Mouse (Mus musculus): ENCODE measurements at regions not wholly inside any gene's neighbourhood (a gene's known extent, or its start where the extent isn't known, plus 50 kb on each side); places are given as distances from the start of the nearest gene placed in this dataset.

- TF ChIP-seq CTCF (conservative IDR thresholded peaks at IDR 0.05) = no peak
- Histone ChIP-seq H3K27ac (peak overlapping the region; percentile 43; the same call in 1 of the 2 replicates), H3K4me3 (peak overlapping the region; percentile 3; the same call in 1 of the 2 replicates)
- DNase-seq (ENCODE audit: low spot score in 2 of 2) = peak; percentile 10 to 18
Measured at GRCm38 (mm10) chr12:38928786-38929351, 149.7 kb downstream of the Etv1 start.

- TF ChIP-seq CTCF (conservative IDR thresholded peaks at IDR 0.05) = no peak
- Histone ChIP-seq H3K4me3 (no peak overlapping the region), H3K27ac (no peak overlapping the region)
- no peak for DNase-seq (ENCODE audit: low spot score in 2 of 2)
Measured at GRCm38 (mm10) chr12:38929644-38930043, 150.5 kb downstream of the Etv1 start.

DNA sequence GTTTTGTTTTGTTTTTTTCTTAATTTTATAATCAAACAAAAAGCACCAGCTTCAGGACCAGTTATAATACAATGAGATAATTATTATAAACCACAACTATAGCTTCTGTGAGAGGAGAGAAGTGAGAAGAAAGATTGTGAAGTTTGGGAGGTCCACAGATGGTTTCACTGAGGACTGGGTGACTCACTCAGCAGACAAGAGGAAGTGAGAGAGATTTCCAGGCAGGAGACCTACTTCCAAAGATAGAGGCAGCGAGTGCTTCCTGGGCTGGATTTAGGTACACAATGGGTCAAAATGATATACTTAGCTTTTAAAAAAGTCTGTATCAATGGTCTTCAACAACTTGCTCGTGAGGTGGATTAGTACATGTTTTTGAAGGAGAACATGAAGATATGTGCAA, 152.6 kb downstream of the Etv1 start:
- no peak overlapping the region for H3K4me3 ChIP-seq
- peak in 1 of 2 experiments; percentile 9 for DNase-seq (ENCODE audit: low spot score in 2 of 2)
- TF ChIP-seq CTCF (conservative IDR thresholded peaks at IDR 0.05) = no peak
- H3K27ac ChIP-seq = no peak overlapping the region

- Histone ChIP-seq H3K27ac (no peak overlapping the region), H3K4me3 (no peak overlapping the region)
- no peak for TF ChIP-seq CTCF (conservative IDR thresholded peaks at IDR 0.05)
- DNase-seq (ENCODE audit: low spot score in 2 of 2) = no peak
Measured at GRCm38 (mm10) chr12:38959605-38960004, 180.4 kb downstream of the Etv1 start.

DNA sequence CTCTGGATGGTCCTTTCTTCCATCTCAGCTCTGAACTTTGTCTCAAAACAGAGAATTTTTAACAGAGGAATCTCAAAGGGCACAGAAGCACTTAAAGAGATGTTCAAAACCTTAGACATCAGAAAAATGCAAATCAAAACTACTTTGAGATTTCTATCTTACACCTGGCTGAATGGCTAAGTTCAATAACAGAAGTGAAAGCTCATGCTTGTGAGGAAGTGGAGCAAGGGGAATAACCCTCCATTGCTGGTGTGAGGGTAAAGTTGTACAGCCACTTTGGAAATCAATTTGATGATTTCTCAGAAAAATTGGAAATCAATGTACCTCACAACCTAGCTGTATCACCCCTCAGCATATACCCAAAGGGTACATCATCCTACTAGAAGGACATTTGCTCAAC, 183.1 kb downstream of the Etv1 start:
- no peak for DNase-seq (ENCODE audit: low spot score in 2 of 2)
- Histone ChIP-seq H3K27ac (no peak overlapping the region), H3K4me3 (no peak overlapping the region)
- TF ChIP-seq CTCF (conservative IDR thresholded peaks at IDR 0.05) = no peak

GRCm38 (mm10) chr12:38970347-38970746, 191.2 kb downstream of the Etv1 start:
- H3K4me3 ChIP-seq = no peak overlapping the region
- DNase-seq (ENCODE audit: low spot score in 2 of 2) = no peak
- TF ChIP-seq CTCF (conservative IDR thresholded peaks at IDR 0.05) = no peak
- H3K27ac ChIP-seq = no peak overlapping the region

DNA sequence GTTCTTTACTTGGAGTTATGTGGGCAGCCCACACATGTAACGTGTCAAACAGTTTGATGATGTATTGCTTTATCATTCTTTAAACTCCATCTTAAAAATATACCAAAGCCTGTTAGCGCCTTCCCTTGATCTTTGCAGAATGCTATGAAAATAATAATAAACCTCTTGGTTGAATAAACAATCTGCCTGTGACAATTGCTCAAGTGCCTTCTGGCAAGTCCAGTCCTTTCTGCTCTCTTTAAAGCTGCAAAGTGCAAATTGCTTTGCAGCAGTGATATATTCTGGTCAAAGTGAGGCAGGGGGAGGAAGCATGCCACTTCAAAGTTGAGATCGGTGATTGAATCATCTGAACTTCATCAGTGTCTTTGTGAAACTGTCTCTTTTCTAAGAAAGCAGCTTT, 193.0 kb downstream of the Etv1 start:
- DNase-seq (ENCODE audit: low spot score in 2 of 2) = no peak
- no peak for TF ChIP-seq CTCF (conservative IDR thresholded peaks at IDR 0.05)
- no peak overlapping the region for H3K4me3 ChIP-seq
- H3K27ac ChIP-seq = no peak overlapping the region

GRCm38 (mm10) chr12:38975508-38975907, 196.3 kb downstream of the Etv1 start:
- no peak for TF ChIP-seq CTCF (conservative IDR thresholded peaks at IDR 0.05)
- DNase-seq (ENCODE audit: low spot score in 2 of 2) = no peak
- Histone ChIP-seq H3K27ac (no peak overlapping the region), H3K4me3 (no peak overlapping the region)

DNA sequence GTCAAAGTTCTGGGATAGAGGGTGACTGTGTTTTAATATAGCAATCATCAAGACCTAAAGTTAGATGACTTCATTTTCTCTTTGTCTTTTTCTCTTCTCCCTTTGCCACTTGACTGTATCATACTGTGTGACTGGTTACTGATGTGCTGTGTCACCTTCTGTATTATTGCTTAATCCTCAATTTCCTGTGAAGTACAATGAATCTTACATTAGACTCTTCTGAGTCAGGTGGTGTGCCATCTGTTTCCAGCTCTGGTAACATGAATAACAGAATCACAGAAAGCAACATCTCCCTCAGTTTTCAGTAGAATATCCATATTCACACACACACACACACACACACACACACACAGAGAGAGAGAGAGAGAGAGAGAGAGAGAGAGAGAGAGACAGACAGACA, 203.2 kb downstream of the Etv1 start:
- no peak for TF ChIP-seq CTCF (conservative IDR thresholded peaks at IDR 0.05)
- no peak overlapping the region for H3K4me3 ChIP-seq
- DNase-seq (ENCODE audit: low spot score in 2 of 2) = peak in 1 of 2 experiments; percentile 3
- no peak overlapping the region for H3K27ac ChIP-seq

DNA sequence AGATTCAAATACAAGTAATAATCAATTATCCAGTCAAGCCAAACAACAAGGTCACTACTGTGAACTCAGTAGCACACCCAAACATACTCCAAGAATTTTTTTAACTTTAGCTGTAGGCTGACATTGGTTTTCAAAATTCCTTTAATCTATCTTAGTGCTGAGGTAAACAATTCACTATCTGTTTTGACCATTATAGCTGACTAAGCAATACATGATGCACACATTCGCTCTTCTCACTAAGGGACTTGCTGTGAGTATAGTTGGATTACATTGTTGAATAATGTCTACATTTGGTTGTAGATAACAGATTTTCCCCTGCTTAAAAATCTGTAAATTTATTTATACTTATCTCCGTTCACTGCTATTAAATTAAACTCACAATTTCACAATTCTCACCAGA, 206.7 kb downstream of the Etv1 start:
- Histone ChIP-seq H3K27ac (no peak overlapping the region), H3K4me3 (no peak overlapping the region)
- TF ChIP-seq CTCF (conservative IDR thresholded peaks at IDR 0.05) = no peak
- DNase-seq (ENCODE audit: low spot score in 2 of 2) = no peak

DNA sequence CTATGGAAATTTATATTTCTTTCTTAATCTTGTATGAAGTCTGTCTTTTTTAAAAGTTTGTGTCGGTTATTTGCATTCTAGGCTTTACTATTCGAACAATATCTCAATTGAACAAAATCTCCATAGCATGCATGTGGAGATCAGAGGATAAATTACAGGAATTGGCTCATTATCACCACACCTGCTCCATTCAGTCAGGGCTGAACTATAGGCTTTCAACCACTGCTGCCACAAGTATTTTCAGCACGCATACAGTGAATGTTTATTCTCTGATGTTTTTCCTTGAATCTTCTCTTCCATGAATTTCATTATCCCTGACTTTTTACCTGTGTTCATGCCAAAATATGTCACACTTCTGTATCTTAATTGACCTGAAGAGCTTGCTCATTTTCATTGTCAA, 207.2 kb downstream of the Etv1 start:
- no peak for DNase-seq (ENCODE audit: low spot score in 2 of 2)
- Histone ChIP-seq H3K27ac (no peak overlapping the region), H3K4me3 (no peak overlapping the region)
- no peak for TF ChIP-seq CTCF (conservative IDR thresholded peaks at IDR 0.05)

DNA sequence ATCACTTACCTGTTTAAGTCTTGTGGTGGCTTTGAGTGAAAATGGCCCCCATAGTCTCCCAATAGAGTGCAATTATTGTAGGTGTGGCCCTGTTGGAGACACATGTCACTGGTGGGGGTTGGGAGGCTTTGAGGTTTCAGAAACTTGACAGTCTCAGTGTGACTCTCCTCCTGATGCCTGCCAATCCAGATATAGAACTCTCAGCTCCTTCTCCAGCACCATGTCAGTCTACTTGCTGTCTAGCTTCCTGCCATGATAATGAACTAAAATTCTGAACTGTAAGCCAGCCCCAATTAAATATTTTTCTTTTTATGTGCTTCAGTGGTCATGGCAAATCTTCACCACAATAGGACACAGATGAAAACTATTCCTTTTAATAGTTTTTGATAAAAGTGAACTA, 208.1 kb downstream of the Etv1 start:
- no peak overlapping the region for H3K27ac ChIP-seq
- no peak overlapping the region for H3K4me3 ChIP-seq
- TF ChIP-seq CTCF (conservative IDR thresholded peaks at IDR 0.05) = no peak
- DNase-seq (ENCODE audit: low spot score in 2 of 2) = no peak

DNA sequence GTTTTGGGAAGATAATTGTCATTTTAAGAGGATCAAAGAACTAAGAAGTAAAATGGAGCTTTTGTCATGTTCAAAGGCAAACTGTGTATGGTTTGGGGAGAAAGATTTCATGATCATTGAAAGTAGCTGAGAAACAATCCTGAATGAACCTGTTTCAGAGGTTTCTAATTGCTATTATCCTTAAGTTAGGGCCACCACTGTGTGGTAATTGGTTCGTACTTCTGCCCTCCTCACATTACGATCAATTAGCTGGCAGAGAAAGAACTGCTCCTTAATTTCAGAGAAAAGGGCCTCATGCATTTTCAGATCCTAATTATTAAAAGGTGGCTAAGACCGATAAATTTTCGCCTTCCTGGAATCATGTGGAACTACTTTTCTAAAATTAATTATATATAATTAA, 208.6 kb downstream of the Etv1 start:
- H3K4me3 ChIP-seq = no peak overlapping the region
- TF ChIP-seq CTCF (conservative IDR thresholded peaks at IDR 0.05) = no peak
- DNase-seq (ENCODE audit: low spot score in 2 of 2) = no peak
- H3K27ac ChIP-seq = no peak overlapping the region

DNA sequence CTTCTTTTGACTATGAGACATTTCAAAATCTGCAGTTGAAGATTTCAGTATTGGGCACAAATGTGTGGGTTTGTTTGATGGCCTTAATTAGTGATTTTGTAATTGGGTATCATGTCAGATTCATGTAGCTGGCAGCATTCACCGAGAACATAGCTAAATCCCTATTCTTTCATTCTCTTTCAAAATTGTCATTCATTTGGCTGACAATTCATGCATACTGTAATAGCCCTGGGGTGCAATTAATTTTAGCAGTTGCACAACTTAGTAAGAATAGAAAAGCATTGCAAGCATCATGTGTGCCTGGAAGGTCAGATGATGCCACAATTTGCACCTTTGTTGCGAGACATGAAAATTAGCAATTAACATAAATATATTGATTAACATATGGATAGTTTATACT, 248.0 kb downstream of the Etv1 start:
- DNase-seq (ENCODE audit: low spot score in 2 of 2) = no peak
- H3K27ac ChIP-seq = no peak overlapping the region
- TF ChIP-seq CTCF (conservative IDR thresholded peaks at IDR 0.05) = no peak
- no peak overlapping the region for H3K4me3 ChIP-seq

DNA sequence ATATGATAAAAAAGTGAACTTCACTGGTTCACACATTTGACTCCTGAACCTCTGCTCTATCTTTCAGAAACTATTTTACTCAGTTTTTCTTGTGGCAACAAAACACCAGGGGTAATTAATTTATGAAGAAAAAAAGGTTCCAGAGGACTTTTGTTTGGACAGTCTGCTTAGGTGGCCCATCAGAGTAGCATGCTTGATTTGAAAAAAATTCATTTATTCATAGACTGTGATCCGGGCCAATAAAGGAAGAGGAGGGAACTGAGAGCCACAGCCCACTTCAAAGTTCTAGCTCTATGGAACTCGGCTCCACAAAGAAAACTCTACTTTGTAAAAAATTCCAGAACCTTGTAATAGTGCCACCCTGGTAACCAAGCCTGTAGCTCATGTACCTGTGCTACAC, 248.8 kb downstream of the Etv1 start:
- Histone ChIP-seq H3K4me3 (no peak overlapping the region), H3K27ac (no peak overlapping the region)
- TF ChIP-seq CTCF (conservative IDR thresholded peaks at IDR 0.05) = no peak
- no peak for DNase-seq (ENCODE audit: low spot score in 2 of 2)

Data from layer of hippocampus, adult 2 months (tissue).